Mouse (Mus musculus) thymus, adult 2 months (tissue): Measurements from ENCODE around the gene Tmem182. TPM values are rescaled to one million over a fixed set of nuclear protein-coding genes. Genes with fewer than 3 reads are reported as not detected.

ENCODE experiments used
- DNase-seq: peaks from one replicate; pipeline ENCODE4 v3.0.0; 2021
- H3K27ac ChIP-seq: fragments of 200-500 bp; 2 replicates; pipeline ENCODE4 v1.5.1; 2012; ENCODE audit warnings: low read length, control low read depth; ENCODE audit not compliant: control insufficient read depth, insufficient read depth
- H3K27me3 ChIP-seq: fragments of 200-500 bp; 2 replicates; pipeline ENCODE4 v1.6.1; 2012; ENCODE audit warnings: mild to moderate bottlenecking, low read length, moderate library complexity, mixed read lengths; ENCODE audit not compliant: control insufficient read depth, insufficient read depth
- H3K36me3 ChIP-seq: fragments of 200-500 bp; 2 replicates; pipeline ENCODE4 v1.6.1; 2012; ENCODE audit warnings: mild to moderate bottlenecking, low read length, moderate library complexity; ENCODE audit not compliant: control insufficient read depth, insufficient read depth
- H3K4me1 ChIP-seq: fragments of 200-500 bp; replicated peaks from 2 replicates; pipeline ENCODE4 v1.6.1; 2012; ENCODE audit warnings: low read length; ENCODE audit not compliant: control insufficient read depth, insufficient read depth
- H3K4me3 ChIP-seq: fragments of 200-500 bp; 2 replicates; pipeline ENCODE4 v1.5.1; 2012; ENCODE audit warnings: mild to moderate bottlenecking, low read length, control low read depth, moderate library complexity; ENCODE audit not compliant: control insufficient read depth, insufficient read depth
- CTCF ChIP-seq: fragments of 200-500 bp; IDR thresholded peaks from 2 replicates; pipeline ENCODE4 v1.5.1; 2012; ENCODE audit warnings: mild to moderate bottlenecking, control low read depth, low read length, moderate library complexity, borderline replicate concordance; ENCODE audit not compliant: control insufficient read depth, poor library complexity, insufficient read depth; ENCODE audit errors: extremely low read depth
- POLR2A ChIP-seq: fragments of 200-500 bp; IDR thresholded peaks from 2 replicates; pipeline ENCODE4 v1.6.1; 2012; ENCODE audit warnings: mild to moderate bottlenecking, low read length, control low read depth, moderate library complexity; ENCODE audit not compliant: control insufficient read depth, poor library complexity, insufficient read depth; ENCODE audit errors: extremely low read depth
- WGBS: fragments of 180-500 bp; shearing (Covaris S2); methylation state at CpG from one replicate; pipeline ENCODE4 v1.1.7; 2018; 5-methylcytosine and 5-hydroxymethylcytosine counted together
- polyA plus RNA-seq: library from polyadenylated mRNA; depleted of rRNA; stranded (reverse); fragments of >200 nt; gene quantifications from 2 replicates; pipeline ENCODE4 v1.2.3, GENCODE M21; 2012; rRNA removed

The Tmem182 gene
- polyA plus RNA-seq: 0.79 and 3.4 TPM in 2 replicates

DNA sequence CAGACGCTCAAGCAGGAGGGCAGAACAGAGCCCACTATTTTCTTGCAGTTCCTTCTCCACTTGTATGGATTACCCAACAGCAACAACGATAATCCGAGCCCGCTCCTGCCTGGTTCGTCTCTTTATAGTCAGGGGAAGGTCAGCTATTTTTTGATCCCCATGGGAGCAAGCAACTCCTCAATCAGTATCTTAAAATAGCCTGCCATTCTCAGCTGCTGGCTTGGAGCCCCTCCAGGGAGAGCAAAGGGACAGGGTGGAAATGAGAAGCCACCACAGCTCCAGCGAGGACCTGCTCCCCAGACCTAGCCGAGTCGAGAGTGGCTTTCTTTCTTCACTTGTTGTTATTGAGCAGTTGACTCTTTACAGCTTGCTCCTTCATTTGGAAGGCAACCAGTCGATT is at the start of gene Tmem182:
TSS of gene Tmem182 (plus strand) at position 251 of the 400 bp plus-strand sequence.
- DNase-seq: no peak

DNA sequence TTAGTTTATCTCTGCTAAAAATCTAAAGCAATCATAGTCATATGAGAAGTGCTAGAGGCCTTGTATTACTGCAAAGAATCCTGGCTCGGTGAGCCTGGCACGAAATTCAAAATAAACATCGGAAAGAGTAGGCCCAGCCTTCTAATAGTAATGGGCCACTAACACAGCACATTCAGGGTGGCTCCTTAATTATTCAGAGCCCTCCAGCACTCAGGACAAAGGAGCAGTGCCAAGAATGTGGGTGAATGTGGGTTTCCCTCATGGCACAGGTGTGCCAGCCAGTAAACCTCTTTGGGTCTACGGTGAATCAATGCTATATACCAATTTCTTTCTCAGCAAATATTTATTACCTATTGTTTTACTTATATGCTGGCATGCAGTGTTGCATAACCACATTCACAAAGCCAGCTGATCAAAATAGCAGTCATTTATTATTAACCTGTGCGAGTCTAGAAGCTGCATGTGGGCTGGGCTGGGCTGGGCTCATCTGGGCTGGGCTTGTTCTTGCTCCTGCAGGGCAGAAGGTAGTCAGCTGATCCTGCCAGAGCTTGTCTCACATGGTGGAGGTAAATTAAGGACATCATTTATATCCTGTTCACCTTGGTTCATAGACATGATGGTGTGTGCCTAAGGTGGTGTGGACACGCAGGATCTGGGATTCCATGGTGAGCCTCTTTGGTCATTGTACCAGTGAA is 45.5 kb upstream of the Tmem182 start:
- no peak for DNase-seq
- TF ChIP-seq CTCF (no peak), POLR2A (no peak)
- H3K4me1 ChIP-seq: no peaks in the 10 kb centered on the region
- WGBS: 93% methylated on average over 6 of the region's 6 CpGs
- no peak overlapping the region for H3K4me3 ChIP-seq
- no peak overlapping the region for H3K27ac ChIP-seq
- no peaks in the 10 kb centered on the region for H3K27me3 ChIP-seq
- H3K36me3 ChIP-seq: no peaks in the 10 kb centered on the region

More for the DNA sequence above, at the start of gene Tmem182:
- Histone ChIP-seq H3K36me3 (no peaks in the 10 kb centered on the region), H3K4me1 (no peaks in the 10 kb centered on the region), H3K27me3 (no peaks in the 10 kb centered on the region), H3K4me3 (no peak within 1 kb of the TSS), H3K27ac (no peak within 1 kb of the TSS)
- TF ChIP-seq POLR2A (no peak), CTCF (no peak)
- 84% methylated on average over 9 of the region's 9 CpGs for whole genome bisulfite sequencing

DNA sequence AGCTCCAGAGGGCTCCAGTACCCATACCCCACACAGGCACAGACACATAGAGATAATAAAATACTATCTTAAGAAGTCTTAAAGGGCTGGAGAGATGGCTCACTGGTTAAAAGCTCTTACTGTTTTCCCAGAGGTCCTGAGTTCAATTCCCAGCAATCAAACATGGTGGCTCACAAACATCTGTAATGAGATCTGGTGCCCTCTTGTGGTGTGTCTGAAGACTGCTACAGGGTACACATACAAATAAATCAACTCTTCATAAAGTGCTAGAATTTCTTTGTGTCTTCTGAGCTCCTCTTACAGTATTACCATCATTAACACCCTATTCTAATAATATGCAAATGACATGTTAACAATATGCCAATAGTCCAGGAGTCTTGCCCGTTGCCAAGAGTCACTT is 41.4 kb upstream of the Tmem182 start:
- TF ChIP-seq CTCF: no peak
- TF ChIP-seq POLR2A: no peak
- WGBS: 95% methylated on average over 1 of the region's 1 CpGs
- no peaks in the 10 kb centered on the region for H3K4me1 ChIP-seq
- H3K4me3 ChIP-seq: no peak overlapping the region
- no peak for DNase-seq
- H3K27ac ChIP-seq: no peak overlapping the region
- H3K36me3 ChIP-seq: no peaks in the 10 kb centered on the region
- no peaks in the 10 kb centered on the region for H3K27me3 ChIP-seq

DNA sequence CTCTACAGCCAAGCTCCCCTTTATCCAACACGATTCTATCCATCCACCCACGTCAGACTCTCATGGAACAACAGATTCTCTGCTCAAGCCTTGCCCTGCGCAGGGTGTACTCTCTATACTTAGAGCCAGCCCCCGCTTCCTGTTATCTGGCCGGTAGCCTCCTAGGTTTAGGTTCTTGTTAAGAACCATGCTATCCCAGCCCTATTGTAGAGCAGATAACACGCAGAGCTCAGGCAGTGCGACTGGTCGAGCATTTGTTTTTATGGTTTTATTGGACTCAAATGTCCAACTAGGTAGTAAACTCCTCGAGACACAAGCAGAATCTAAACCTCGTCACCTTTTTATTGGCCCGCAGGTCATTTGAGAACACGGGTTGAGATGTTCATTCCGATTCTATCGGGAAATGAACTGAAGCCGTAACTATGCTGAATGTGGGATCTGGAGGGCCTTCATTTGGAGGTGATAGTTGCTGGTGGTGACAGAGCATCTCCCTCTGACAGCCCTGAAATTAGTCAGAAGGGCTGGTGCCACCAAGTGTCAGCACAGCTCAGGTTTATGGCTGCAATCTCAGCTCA is 40.6 kb upstream of the Tmem182 start:
- Histone ChIP-seq H3K36me3 (no peaks in the 10 kb centered on the region), H3K4me1 (no peaks in the 10 kb centered on the region), H3K27ac (no peak overlapping the region), H3K27me3 (no peaks in the 10 kb centered on the region), H3K4me3 (no peak overlapping the region)
- 90% methylated on average over 15 of the region's 15 CpGs for WGBS
- no peak for DNase-seq
- TF ChIP-seq POLR2A (no peak), CTCF (no peak)

DNA sequence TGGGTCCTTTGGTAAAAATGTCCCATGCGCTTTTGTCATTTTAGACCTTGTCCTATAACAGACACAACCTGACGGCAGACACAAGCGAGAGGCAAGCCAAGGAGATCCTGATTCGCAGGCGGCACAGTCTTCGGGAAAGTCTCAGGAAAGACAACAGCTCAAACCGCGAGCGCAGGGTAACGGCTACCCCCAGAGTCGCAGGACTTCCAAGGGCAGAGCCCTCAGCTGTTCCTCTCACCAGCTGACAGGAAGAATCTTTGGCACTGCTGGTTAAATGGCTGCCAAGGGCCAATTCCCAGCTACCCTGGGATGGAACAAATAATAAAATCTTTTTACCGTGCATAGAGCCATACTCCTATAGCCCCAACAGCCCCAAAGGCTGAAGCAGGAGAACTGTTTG is 39.9 kb upstream of the Tmem182 start:
- Histone ChIP-seq H3K27me3 (no peaks in the 10 kb centered on the region), H3K36me3 (no peaks in the 10 kb centered on the region), H3K4me1 (no peaks in the 10 kb centered on the region), H3K27ac (no peak overlapping the region), H3K4me3 (no peak overlapping the region)
- WGBS: 93% methylated on average over 12 of the region's 12 CpGs
- TF ChIP-seq CTCF: no peak
- TF ChIP-seq POLR2A: no peak
- DNase-seq: no peak

DNA sequence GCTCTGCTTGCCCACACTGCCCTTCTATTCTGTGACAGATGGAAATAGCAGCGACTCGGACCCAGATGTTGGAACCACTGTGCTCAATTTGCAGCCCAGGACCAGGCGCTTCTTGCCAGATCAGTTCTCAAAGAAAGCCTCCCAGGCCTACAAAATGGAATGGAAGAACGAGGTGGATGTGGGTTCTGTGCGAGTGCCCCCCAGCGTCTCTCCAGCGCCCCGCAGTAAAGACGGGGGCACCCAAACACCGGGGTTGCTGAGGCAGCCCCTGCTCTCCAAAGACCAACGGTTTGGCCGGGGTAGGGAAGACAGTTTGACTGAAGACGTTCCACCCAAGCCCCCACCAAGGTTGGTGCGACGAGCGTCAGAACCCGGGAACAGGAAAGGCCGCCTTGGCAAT is 37.8 kb upstream of the Tmem182 start:
- no peak overlapping the region for H3K27ac ChIP-seq
- H3K27me3 ChIP-seq: no peaks in the 10 kb centered on the region
- H3K36me3 ChIP-seq: no peaks in the 10 kb centered on the region
- no peak for DNase-seq
- WGBS: 92% methylated on average over 18 of the region's 18 CpGs
- no peaks in the 10 kb centered on the region for H3K4me1 ChIP-seq
- TF ChIP-seq POLR2A (no peak), CTCF (no peak)
- H3K4me3 ChIP-seq: no peak overlapping the region
